Mouse (Mus musculus): ENCODE measurements around the gene Ctc1. TPM values are rescaled to one million over a fixed set of nuclear protein-coding genes. Genes with fewer than 3 reads are reported as not detected.
"Not testable (repeated sequence)": the region's sequence is repeated elsewhere in the genome, so short reads cannot be mapped to it uniquely, and the experiment has no call there.

Gene Ctc1
- polyA plus RNA-seq, 2 experiments, result 44.6 to 76.4 TPM

GRCm38 (mm10) chr11:69008182-69009121 lies 7.3 kb upstream of the Ctc1 start, which contains the start of gene Pfas:
Pfas (minus strand) TSS chr11:69008460.
- TF ChIP-seq POLR2A (IDR thresholded peaks at IDR 0.05; ENCODE audit: borderline replicate concordance, extremely low read depth, insufficient read depth, insufficient read length), result no peak
- Histone ChIP-seq H3K4me2 (replicated peaks; ENCODE audit: low read depth, low read length, severe bottlenecking) (peak within 1 kb of the TSS; percentile 66), H3K4me3 (replicated peaks; ENCODE audit: low read length) (peak within 1 kb of the TSS; percentile 70), H3K9me3 (ENCODE audit: control insufficient read depth, low read length) (no peaks in the 10 kb centered on the region), H3K4me1 (ENCODE audit: control insufficient read depth, insufficient read depth, low read length) (peaks cover 6% of the 10 kb centered on the region), H3K27me3 (ENCODE audit: control insufficient read depth, insufficient read depth, low read length) (no peaks in the 10 kb centered on the region), H3K36me3 (ENCODE audit: control insufficient read depth, insufficient read depth, low read length) (peaks cover 1% of the 10 kb centered on the region; the same call in 1 of the 2 replicates), H3K27ac (replicated peaks; ENCODE audit: low read depth, low read length) (no peak within 1 kb of the TSS; the same call in 1 of the 2 replicates), H3K9ac (ENCODE audit: low read depth, low read length, severe bottlenecking) (peak within 1 kb of the TSS; percentile 67)
- peak; percentile 82 for ATAC-seq (ENCODE audit: low FRiP score, low read depth)
- peak; percentile 93 for DNase-seq (ENCODE audit: low spot score)
- WGBS, result 10% methylated on average over 38 of the region's 38 CpGs

GRCm38 (mm10) chr11:69009508-69009907 lies 6.2 kb upstream of the Ctc1 start:
- no peak for TF ChIP-seq POLR2A (IDR thresholded peaks at IDR 0.05; ENCODE audit: borderline replicate concordance, extremely low read depth, insufficient read depth, insufficient read length)
- Histone ChIP-seq H3K36me3 (ENCODE audit: control insufficient read depth, insufficient read depth, low read length) (no peaks in the 10 kb centered on the region), H3K4me3 (replicated peaks; ENCODE audit: low read length) (no peak overlapping the region), H3K9me3 (ENCODE audit: control insufficient read depth, low read length) (no peaks in the 10 kb centered on the region), H3K9ac (ENCODE audit: low read depth, low read length, severe bottlenecking) (no peak overlapping the region), H3K4me1 (ENCODE audit: control insufficient read depth, insufficient read depth, low read length) (peaks cover 6% of the 10 kb centered on the region), H3K4me2 (replicated peaks; ENCODE audit: low read depth, low read length, severe bottlenecking) (no peak overlapping the region), H3K27me3 (ENCODE audit: control insufficient read depth, insufficient read depth, low read length) (no peaks in the 10 kb centered on the region), H3K27ac (replicated peaks; ENCODE audit: low read depth, low read length) (no peak overlapping the region)
- DNase-seq (ENCODE audit: low spot score) (no peak), ATAC-seq (ENCODE audit: low FRiP score, low read depth) (no peak)
- 91% methylated on average over 1 of the region's 1 CpGs for whole genome bisulfite sequencing

GRCm38 (mm10) chr11:69010400-69011323 lies 5.0 kb upstream of the Ctc1 start:
- Histone ChIP-seq H3K36me3 (ENCODE audit: control insufficient read depth, insufficient read depth, low read length) (no peaks in the 10 kb centered on the region), H3K27ac (replicated peaks; ENCODE audit: low read depth, low read length) (no peak overlapping the region), H3K9me3 (ENCODE audit: control insufficient read depth, low read length) (no peaks in the 10 kb centered on the region), H3K4me2 (replicated peaks; ENCODE audit: low read depth, low read length, severe bottlenecking) (0 out of 2 replicates have a peak overlapping the region, but pooled peaks have one; percentile 84), H3K9ac (ENCODE audit: low read depth, low read length, severe bottlenecking) (no peak overlapping the region), H3K4me3 (replicated peaks; ENCODE audit: low read length) (no peak overlapping the region), H3K4me1 (ENCODE audit: control insufficient read depth, insufficient read depth, low read length) (peaks cover 6% of the 10 kb centered on the region), H3K27me3 (ENCODE audit: control insufficient read depth, insufficient read depth, low read length) (no peaks in the 10 kb centered on the region)
- WGBS, result 89% methylated on average over 15 of the region's 15 CpGs
- DNase-seq (ENCODE audit: low spot score), result no peak
- ATAC-seq (ENCODE audit: low FRiP score, low read depth), result no peak
- no peak for TF ChIP-seq POLR2A (IDR thresholded peaks at IDR 0.05; ENCODE audit: borderline replicate concordance, extremely low read depth, insufficient read depth, insufficient read length)

GRCm38 (mm10) chr11:69011445-69011844 lies 4.3 kb upstream of the Ctc1 start:
- H3K9me3 ChIP-seq (ENCODE audit: control insufficient read depth, low read length); ATAC-seq (ENCODE audit: low FRiP score, low read depth); H3K4me1 ChIP-seq (ENCODE audit: control insufficient read depth, insufficient read depth, low read length); H3K36me3 ChIP-seq (ENCODE audit: control insufficient read depth, insufficient read depth, low read length); DNase-seq (ENCODE audit: low spot score); H3K27me3 ChIP-seq (ENCODE audit: control insufficient read depth, insufficient read depth, low read length): not testable (repeated sequence)
- H3K4me3 ChIP-seq (replicated peaks; ENCODE audit: low read length), result peak overlapping the region; percentile 53
- 0 out of 2 replicates have a peak overlapping the region, but pooled peaks have one; percentile 59 for H3K9ac ChIP-seq (ENCODE audit: low read depth, low read length, severe bottlenecking)
- peak overlapping the region; percentile 78; the same call in 1 of the 2 replicates for H3K27ac ChIP-seq (replicated peaks; ENCODE audit: low read depth, low read length)
- peak overlapping the region; percentile 84 for H3K4me2 ChIP-seq (replicated peaks; ENCODE audit: low read depth, low read length, severe bottlenecking)
- WGBS, result 75% methylated on average over 2 of the region's 2 CpGs

GRCm38 (mm10) chr11:69012071-69012601 lies 3.6 kb upstream of the Ctc1 start:
- ATAC-seq (ENCODE audit: low FRiP score, low read depth), result peak; percentile 63; the same call in 1 of the 2 replicates
- TF ChIP-seq POLR2A (IDR thresholded peaks at IDR 0.05; ENCODE audit: borderline replicate concordance, extremely low read depth, insufficient read depth, insufficient read length), result no peak
- 1% methylated on average over 18 of the region's 18 CpGs for WGBS

More at GRCm38 (mm10) chr11:69012071-69012601, 3.6 kb upstream of the Ctc1 start:
- Histone ChIP-seq H3K27ac (replicated peaks; ENCODE audit: low read depth, low read length) (peak overlapping the region; percentile 78), H3K9ac (ENCODE audit: low read depth, low read length, severe bottlenecking) (peak overlapping the region; percentile 59), H3K4me3 (replicated peaks; ENCODE audit: low read length) (peak overlapping the region; percentile 53), H3K9me3 (ENCODE audit: control insufficient read depth, low read length) (no peaks in the 10 kb centered on the region), H3K27me3 (ENCODE audit: control insufficient read depth, insufficient read depth, low read length) (no peaks in the 10 kb centered on the region), H3K36me3 (ENCODE audit: control insufficient read depth, insufficient read depth, low read length) (no peaks in the 10 kb centered on the region), H3K4me1 (ENCODE audit: control insufficient read depth, insufficient read depth, low read length) (peaks cover 13% of the 10 kb centered on the region), H3K4me2 (replicated peaks; ENCODE audit: low read depth, low read length, severe bottlenecking) (peak overlapping the region; percentile 84)
- peak; percentile 91 for DNase-seq (ENCODE audit: low spot score)

Data from limb, embryonic 14.5 days (tissue).